Comparison of ENCODE assay signal across 8 mouse cellular contexts in the genomic region with DNA sequence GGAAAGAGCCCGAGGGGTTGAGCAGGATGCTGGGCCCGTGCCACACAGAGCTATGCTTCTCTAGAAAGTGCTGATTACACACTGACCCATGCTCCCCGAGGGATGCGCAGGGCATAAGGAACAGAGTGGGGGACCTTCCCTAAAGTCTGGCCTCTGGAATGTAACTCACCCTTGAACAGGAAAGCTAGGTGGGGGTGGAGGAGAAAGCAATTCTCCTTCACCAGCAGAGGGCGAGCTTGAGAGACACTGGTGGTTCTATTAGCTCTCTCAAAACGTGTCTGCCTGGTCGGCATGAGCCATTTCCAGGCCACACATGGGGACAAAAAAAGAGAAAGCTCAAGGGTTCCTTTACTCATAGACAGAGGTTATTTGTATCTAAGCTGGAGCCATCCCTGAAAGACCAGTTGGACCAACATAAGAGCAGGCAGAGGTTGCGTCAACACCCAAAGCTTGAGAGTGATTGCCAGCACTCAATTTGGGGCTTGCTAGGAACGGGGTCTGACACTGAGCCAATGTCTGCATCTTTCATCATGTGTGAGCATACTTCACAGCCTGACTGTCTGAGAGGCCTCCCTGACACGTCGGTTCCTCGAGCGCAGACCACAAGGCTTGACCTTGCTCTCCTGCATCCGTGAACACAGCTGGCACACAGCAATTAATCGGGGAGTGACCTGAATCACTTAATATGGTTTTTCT.
DNase-seq lines count a peak whose midpoint lies in the region; ATAC-seq and TF ChIP-seq lines count a peak whose summit lies in the region.

No protein-coding gene starts in this region.

- ATAC-seq in midbrain, postnatal 0 days (ENCODE audit: low FRiP score), result no peak

- intact Hi-C loops in left cerebral cortex, postnatal 10 days (cut with DNase I), result loop anchor here (5.0 kb wide), 1 partner anchor 77 kb away; a partner anchor contains a TSS

- H3K36me3 ChIP-seq in midbrain, postnatal 0 days (ENCODE audit: insufficient read depth, low read length), result no peaks in the 10 kb centered on the region

- 62% methylated on average over 15 of the region's 15 CpGs for WGBS in midbrain, postnatal 0 days

- H3K4me2 ChIP-seq in midbrain, postnatal 0 days (ENCODE audit: low read depth, low read length, poor library complexity, severe bottlenecking), result no peak overlapping the region

- no peaks in the 10 kb centered on the region for H3K9me3 ChIP-seq in midbrain, postnatal 0 days (ENCODE audit: low read length)

- H3K4me3 ChIP-seq in layer of hippocampus, adult 2 months, result no peak overlapping the region
- no peak overlapping the region for H3K4me3 ChIP-seq in midbrain, postnatal 0 days (ENCODE audit: low read depth, low read length)

- H3K27ac ChIP-seq in layer of hippocampus, adult 2 months, result no peak overlapping the region
- H3K27ac ChIP-seq in midbrain, postnatal 0 days (ENCODE audit: low read depth, low read length), result no peak overlapping the region

- no peak overlapping the region for H3K9ac ChIP-seq in midbrain, postnatal 0 days (replicated peaks; ENCODE audit: low read length, poor library complexity, severe bottlenecking)

- DNase-seq in layer of hippocampus, adult 2 months (ENCODE audit: low spot score in 2 of 2), result peak; percentile 56 to 70
- DNase-seq in layer of hippocampus, adult 9-10 months (ENCODE audit: low spot score), result no peak
- peak; percentile 68 for DNase-seq in MEL-GATA-1-ER (ENCODE audit: extremely low read depth, low read depth)
- peak; percentile 32 for DNase-seq in c-Kit-negative CD71-positive TER-119-positive erythroid progenitor cells, embryonic 14.5 days (ENCODE audit: low read depth, low spot score)
- peak; percentile 74 for DNase-seq in forelimb bud, embryonic 11.5 days (ENCODE audit: low read depth, low spot score)
- peak; percentile 42 to 77 for DNase-seq in left cerebral cortex, postnatal 10 days (ENCODE audit: extremely low spot score in 1 of 2, low spot score in 2 of 2)
- peak; percentile 79 for DNase-seq in midbrain, postnatal 0 days (ENCODE audit: low spot score)
- peak; percentile 28 to 39 for DNase-seq in thymus, postnatal 36 days

- TF ChIP-seq CTCF in layer of hippocampus, adult 2 months (conservative IDR thresholded peaks at IDR 0.05), result peak; percentile 83
- peak; percentile 79 for TF ChIP-seq CTCF in midbrain, postnatal 0 days (IDR thresholded peaks at IDR 0.05)

- H3K4me1 ChIP-seq in midbrain, postnatal 0 days (ENCODE audit: insufficient read depth, low read length), result no peaks in the 10 kb centered on the region

- H3K27me3 ChIP-seq in midbrain, postnatal 0 days (ENCODE audit: insufficient read depth, low read length), result no peaks in the 10 kb centered on the region
